Mouse (Mus musculus) hindbrain, embryonic 11.5 days (tissue): ENCODE data around the gene Cdh13. TPM values are rescaled to one million over a fixed set of nuclear protein-coding genes. Genes with fewer than 3 reads are reported as not detected.

ENCODE experiments used
- ATAC-seq: fragments of 200-750 bp; cut with Nextera tagmentation; 2 replicates; pipeline ENCODE4 v1.8.0; 2017; ENCODE audit warnings: mild to moderate bottlenecking, moderate TSS enrichment, moderate library complexity; ENCODE audit not compliant: low FRiP score
- DNase-seq: peaks from one replicate; pipeline ENCODE4 v3.0.0-alpha.2; 2015; ENCODE audit warnings: low spot score
- H3K27ac ChIP-seq: fragments of 300-500 bp; sonication (generic); 2 replicates; pipeline ENCODE4 v1.5.1; 2014; ENCODE audit warnings: mild to moderate bottlenecking, low read depth, low read length
- H3K27me3 ChIP-seq: fragments of 300-500 bp; sonication (generic); 2 replicates; pipeline ENCODE4 v1.6.1; 2014; ENCODE audit warnings: mild to moderate bottlenecking, low read length, moderate library complexity, mixed read lengths; ENCODE audit not compliant: control insufficient read depth, insufficient read depth
- H3K36me3 ChIP-seq: fragments of 300-500 bp; sonication (generic); 2 replicates; pipeline ENCODE4 v1.6.1; 2014; ENCODE audit warnings: mild to moderate bottlenecking, low read length, moderate library complexity, mixed read lengths; ENCODE audit not compliant: control insufficient read depth, insufficient read depth
- H3K4me1 ChIP-seq: fragments of 300-500 bp; sonication (generic); replicated peaks from 2 replicates; pipeline ENCODE4 v1.6.1; 2014; ENCODE audit warnings: low read length, mixed read lengths; ENCODE audit not compliant: control insufficient read depth, insufficient read depth
- H3K4me2 ChIP-seq: fragments of 300-500 bp; sonication (generic); replicated peaks from 2 replicates; pipeline ENCODE4 v1.6.1; 2014; ENCODE audit warnings: mild to moderate bottlenecking, low read depth, low read length
- H3K4me3 ChIP-seq: fragments of 300-500 bp; sonication (generic); 2 replicates; pipeline ENCODE4 v1.5.1; 2014; ENCODE audit warnings: low read depth, low read length
- H3K9ac ChIP-seq: fragments of 300-500 bp; sonication (generic); 2 replicates; pipeline ENCODE4 v1.6.1; 2014; ENCODE audit warnings: low read depth, low read length
- H3K9me3 ChIP-seq: fragments of 300-500 bp; sonication (generic); 2 replicates; pipeline ENCODE4 v1.6.1; 2016; ENCODE audit warnings: low read length; ENCODE audit not compliant: control insufficient read depth
- WGBS: fragments of 180-500 bp; shearing (Covaris S2); extraction: QIAGEN DNeasy Blood & Tissue Kit; methylation state at CpG from one replicate; pipeline ENCODE4 v1.1.7; 2014; 5-methylcytosine and 5-hydroxymethylcytosine counted together
- polyA plus RNA-seq: library from polyadenylated mRNA; unstranded; fragments of >200 nt; fragmentation: Nextera tagmentation; extraction: Ambion mirVana; gene quantifications from 2 replicates; pipeline ENCODE4 v1.2.1, GENCODE M21; 2014

The Cdh13 gene
- polyA plus RNA-seq, 1 experiment from 2014 or later, result 14.6 TPM

DNA sequence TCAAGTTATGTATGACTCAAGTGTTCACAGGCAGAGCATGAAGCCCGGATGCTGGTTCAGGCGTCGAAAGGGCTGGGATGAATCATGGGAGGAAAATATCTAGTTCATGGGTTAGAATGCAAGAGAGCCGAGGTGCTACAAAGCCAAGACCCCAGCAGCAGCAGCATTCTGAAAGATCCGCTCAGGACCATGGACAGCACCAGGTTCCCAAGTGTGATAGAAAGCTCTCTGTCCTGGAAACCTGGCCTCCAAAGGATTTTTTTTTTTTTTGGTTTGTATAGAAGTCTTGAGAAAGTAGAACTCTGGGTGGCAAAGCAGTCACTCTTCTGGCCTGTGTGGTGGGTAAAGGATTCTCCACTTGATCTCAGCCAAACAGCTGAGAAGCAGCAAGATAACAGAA is 880.5 kb downstream of the Cdh13 start:
- Histone ChIP-seq H3K27ac (no peak overlapping the region), H3K4me2 (no peak overlapping the region), H3K36me3 (no peaks in the 10 kb centered on the region), H3K4me3 (no peak overlapping the region), H3K4me1 (no peaks in the 10 kb centered on the region), H3K9me3 (no peaks in the 10 kb centered on the region), H3K9ac (no peak overlapping the region), H3K27me3 (no peaks in the 10 kb centered on the region)
- ATAC-seq (no peak), DNase-seq (peak; percentile 68)
- WGBS, result 60% methylated on average over 5 of the region's 5 CpGs

DNA sequence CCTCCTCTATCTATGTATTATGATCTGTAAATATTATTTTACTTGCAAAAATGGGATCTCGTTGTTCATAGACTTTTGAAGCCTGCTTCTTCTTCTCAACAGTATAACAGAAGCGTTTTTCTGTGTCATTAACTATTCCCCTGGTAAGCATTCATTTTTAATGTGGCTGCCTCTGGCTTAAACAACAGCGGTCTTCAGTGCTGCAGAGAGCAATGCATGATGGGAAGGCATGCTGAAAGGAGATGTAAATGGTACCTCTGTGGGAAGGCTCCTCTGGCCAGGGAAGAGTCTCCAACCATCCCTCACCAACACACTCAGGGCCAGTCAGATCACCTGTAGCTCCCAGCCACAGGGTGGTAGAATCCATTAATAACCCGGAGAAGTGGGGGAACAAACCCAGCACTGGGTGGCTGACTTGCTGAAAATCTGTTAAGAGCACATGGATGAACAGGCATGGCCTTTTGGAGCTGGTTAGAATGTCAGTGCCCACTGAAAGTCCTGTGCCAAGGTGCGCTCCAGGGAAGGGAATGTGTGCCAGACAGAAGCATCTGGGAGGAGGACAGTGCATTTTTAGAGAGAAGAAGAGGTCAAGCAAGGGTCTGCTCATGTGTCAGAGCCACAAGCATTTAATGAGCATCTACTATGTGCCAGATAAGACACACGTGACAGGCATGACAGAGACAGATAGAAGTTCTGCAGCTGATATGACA is 893.8 kb downstream of the Cdh13 start:
- 79% methylated on average over 6 of the region's 6 CpGs for WGBS

GRCm38 (mm10) chr8:119180626-119181025 is 897.1 kb downstream of the Cdh13 start:
- H3K4me3 ChIP-seq, result no peak overlapping the region
- no peaks in the 10 kb centered on the region for H3K36me3 ChIP-seq
- no peak overlapping the region for H3K4me2 ChIP-seq
- H3K9me3 ChIP-seq, result no peaks in the 10 kb centered on the region
- DNase-seq (no peak), ATAC-seq (no peak)
- no peaks in the 10 kb centered on the region for H3K4me1 ChIP-seq
- no peaks in the 10 kb centered on the region for H3K27me3 ChIP-seq
- no peak overlapping the region for H3K27ac ChIP-seq
- WGBS, result 69% methylated on average over 13 of the region's 13 CpGs
- H3K9ac ChIP-seq, result no peak overlapping the region

More for the DNA sequence above, 893.8 kb downstream of the Cdh13 start:
- H3K9me3 ChIP-seq, result no peaks in the 10 kb centered on the region
- ATAC-seq (no peak), DNase-seq (no peak)
- H3K27me3 ChIP-seq, result no peaks in the 10 kb centered on the region
- H3K27ac ChIP-seq, result no peak overlapping the region
- H3K9ac ChIP-seq, result no peak overlapping the region
- H3K36me3 ChIP-seq, result no peaks in the 10 kb centered on the region
- no peak overlapping the region for H3K4me3 ChIP-seq
- H3K4me2 ChIP-seq, result no peak overlapping the region
- H3K4me1 ChIP-seq, result no peaks in the 10 kb centered on the region

DNA sequence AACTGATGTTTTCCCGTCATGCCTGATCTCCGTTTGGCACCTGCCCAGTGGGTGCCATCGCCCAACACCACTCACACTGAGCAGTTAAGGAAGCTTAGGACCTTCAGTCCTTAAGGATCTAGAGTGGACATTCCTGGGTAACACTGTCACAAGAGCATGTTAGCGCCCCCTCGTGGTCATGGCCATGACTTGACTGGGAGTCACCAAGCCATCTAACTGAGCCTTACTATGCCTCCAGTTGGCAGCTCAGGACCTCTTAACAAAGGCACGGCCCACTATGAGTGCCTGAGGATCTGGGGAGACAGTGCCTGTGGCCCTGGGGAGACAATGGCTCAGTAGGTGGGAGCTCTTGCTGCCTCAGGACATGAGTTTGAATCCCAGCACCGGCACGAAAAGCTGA is 912.2 kb downstream of the Cdh13 start:
- no peaks in the 10 kb centered on the region for H3K27me3 ChIP-seq
- 63% methylated on average over 8 of the region's 8 CpGs for WGBS
- no peaks in the 10 kb centered on the region for H3K36me3 ChIP-seq
- no peak overlapping the region for H3K9ac ChIP-seq
- DNase-seq, result peak; percentile 45
- no peak overlapping the region for H3K4me3 ChIP-seq
- ATAC-seq, result no peak
- no peaks in the 10 kb centered on the region for H3K4me1 ChIP-seq
- no peak overlapping the region for H3K27ac ChIP-seq
- no peaks in the 10 kb centered on the region for H3K9me3 ChIP-seq
- no peak overlapping the region for H3K4me2 ChIP-seq

- Histone ChIP-seq H3K36me3 (no peaks in the 10 kb centered on the region), H3K9ac (no peak overlapping the region), H3K4me1 (no peaks in the 10 kb centered on the region), H3K9me3 (no peaks in the 10 kb centered on the region), H3K27me3 (no peaks in the 10 kb centered on the region), H3K4me3 (no peak overlapping the region), H3K4me2 (no peak overlapping the region), H3K27ac (no peak overlapping the region)
- WGBS, result 88% methylated on average over 10 of the region's 10 CpGs
- ATAC-seq (no peak), DNase-seq (no peak)
Measured at GRCm38 (mm10) chr8:119196486-119197150, 913.1 kb downstream of the Cdh13 start.

GRCm38 (mm10) chr8:119208567-119208966 is 925.0 kb downstream of the Cdh13 start:
- DNase-seq (no peak), ATAC-seq (no peak)
- WGBS, result 91% methylated on average over 9 of the region's 9 CpGs
- Histone ChIP-seq H3K27me3 (no peaks in the 10 kb centered on the region), H3K4me2 (no peak overlapping the region), H3K36me3 (no peaks in the 10 kb centered on the region), H3K9ac (no peak overlapping the region), H3K4me1 (no peaks in the 10 kb centered on the region), H3K9me3 (no peaks in the 10 kb centered on the region), H3K4me3 (no peak overlapping the region), H3K27ac (no peak overlapping the region)

DNA sequence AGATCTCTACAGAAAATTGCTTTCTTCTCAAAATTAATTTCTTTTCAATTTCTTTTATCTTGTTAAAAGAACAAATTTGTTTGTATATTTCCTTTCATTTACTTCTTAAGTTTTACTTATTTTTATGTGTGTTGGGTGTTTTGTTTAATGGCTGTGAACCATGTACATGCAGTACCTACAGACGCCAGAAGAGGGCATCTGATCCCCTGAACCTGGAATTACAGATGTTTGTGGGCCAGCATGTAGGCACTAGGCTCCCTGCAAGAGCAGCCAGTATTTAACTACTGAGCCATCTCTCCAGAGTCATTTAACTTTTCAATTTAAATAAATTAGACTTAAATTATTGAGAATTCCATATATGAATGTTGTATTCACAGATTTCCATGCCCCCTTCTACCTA is 941.0 kb downstream of the Cdh13 start:
- H3K9ac ChIP-seq, result no peak overlapping the region
- 3% methylated on average over 1 of the region's 1 CpGs for WGBS
- H3K4me3 ChIP-seq, result no peak overlapping the region
- H3K9me3 ChIP-seq, result no peaks in the 10 kb centered on the region
- no peak overlapping the region for H3K27ac ChIP-seq
- DNase-seq (peak; percentile 49), ATAC-seq (no peak)
- no peak overlapping the region for H3K4me2 ChIP-seq
- H3K27me3 ChIP-seq, result no peaks in the 10 kb centered on the region
- no peaks in the 10 kb centered on the region for H3K36me3 ChIP-seq
- no peaks in the 10 kb centered on the region for H3K4me1 ChIP-seq

DNA sequence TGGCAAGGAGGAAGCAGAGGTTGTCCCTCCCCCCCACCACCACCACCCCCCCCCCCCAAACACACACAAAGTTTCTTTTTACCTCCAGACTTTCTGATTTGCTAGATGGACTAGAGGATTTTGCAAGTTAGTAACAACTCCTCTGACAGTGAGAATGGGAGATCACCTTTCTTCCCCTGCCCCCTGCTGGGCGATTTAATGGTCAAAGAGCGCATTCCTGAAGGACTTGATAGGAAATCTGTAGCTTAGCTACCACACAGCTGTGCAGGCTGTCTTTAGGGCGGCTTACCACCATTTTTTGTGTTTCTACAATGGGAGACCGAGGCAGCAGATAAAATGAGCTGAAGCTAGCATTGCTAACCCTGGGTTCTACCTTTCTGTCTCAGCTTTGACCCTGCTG is 961.6 kb downstream of the Cdh13 start:
- 57% methylated on average over 4 of the region's 4 CpGs for WGBS
- Histone ChIP-seq H3K27me3 (no peaks in the 10 kb centered on the region), H3K9me3 (no peaks in the 10 kb centered on the region), H3K4me1 (no peaks in the 10 kb centered on the region), H3K27ac (no peak overlapping the region), H3K36me3 (no peaks in the 10 kb centered on the region), H3K4me3 (no peak overlapping the region), H3K9ac (no peak overlapping the region), H3K4me2 (no peak overlapping the region)
- ATAC-seq, result no peak
- no peak for DNase-seq

- Histone ChIP-seq H3K4me2 (no peak overlapping the region), H3K27me3 (no peaks in the 10 kb centered on the region), H3K27ac (no peak overlapping the region), H3K4me3 (no peak overlapping the region), H3K9me3 (no peaks in the 10 kb centered on the region), H3K9ac (no peak overlapping the region), H3K36me3 (no peaks in the 10 kb centered on the region), H3K4me1 (no peaks in the 10 kb centered on the region)
- DNase-seq (no peak), ATAC-seq (no peak)
- WGBS, result 76% methylated on average over 1 of the region's 1 CpGs
Measured at GRCm38 (mm10) chr8:119245641-119246040, 962.1 kb downstream of the Cdh13 start.
